Mouse (Mus musculus) heart, embryonic 14.5 days (tissue): Measurements from ENCODE around the gene Epn1. TPM values are rescaled to one million over a fixed set of nuclear protein-coding genes. Genes with fewer than 3 reads are reported as not detected.

Source experiments
- ATAC-seq: fragments of 200-750 bp; cut with Nextera tagmentation; 2 replicates; pipeline ENCODE4 v1.8.0; 2017; ENCODE audit warnings: low read depth, moderate TSS enrichment; ENCODE audit not compliant: insufficient number of reproducible peaks, insufficient read depth, low FRiP score
- H3K27ac ChIP-seq, 2 experiments: fragments of 200-500 bp in 1 of 2; fragments of 300-500 bp in 1 of 2; sonication (generic) in 1 of 2; replicated peaks in 1 of 2; 2 replicates each; pipeline ENCODE4 v1.5.1; 2012 to 2014; ENCODE audit warnings: low read depth in 2 of 2, low read length in 2 of 2, control low read depth in 1 of 2, mild to moderate bottlenecking in 1 of 2, mixed read lengths in 1 of 2; ENCODE audit not compliant: control insufficient read depth in 1 of 2, insufficient read depth in 1 of 2
- H3K27me3 ChIP-seq: fragments of 300-500 bp; sonication (generic); 2 replicates; pipeline ENCODE4 v1.6.1; 2014; ENCODE audit warnings: mild to moderate bottlenecking, low read length, control low read depth; ENCODE audit not compliant: control insufficient read depth, insufficient read depth
- H3K36me3 ChIP-seq: fragments of 300-500 bp; sonication (generic); 2 replicates; pipeline ENCODE4 v1.6.1; 2014; ENCODE audit warnings: mild to moderate bottlenecking, control low read depth, low read length, mixed read lengths; ENCODE audit not compliant: control insufficient read depth, insufficient read depth
- H3K4me1 ChIP-seq, 2 experiments: fragments of 200-500 bp in 1 of 2; fragments of 300-500 bp in 1 of 2; sonication (generic) in 1 of 2; 2 replicates each; pipeline ENCODE4 v1.6.1; 2012 to 2014; ENCODE audit warnings: low read length in 2 of 2, control low read depth in 1 of 2, mixed read lengths in 1 of 2; ENCODE audit not compliant: control insufficient read depth in 2 of 2, insufficient read depth in 2 of 2
- H3K4me2 ChIP-seq: fragments of 300-500 bp; sonication (generic); 2 replicates; pipeline ENCODE4 v1.6.1; 2014; ENCODE audit warnings: mild to moderate bottlenecking, low read length
- H3K4me3 ChIP-seq, 2 experiments: fragments of 200-500 bp in 1 of 2; fragments of 300-500 bp in 1 of 2; sonication (generic) in 1 of 2; 2 replicates each; pipeline ENCODE4 v1.5.1; 2012 to 2014; ENCODE audit warnings: low read length in 2 of 2, mild to moderate bottlenecking in 2 of 2, control low read depth in 1 of 2, low read depth in 1 of 2, moderate library complexity in 1 of 2; ENCODE audit not compliant: control insufficient read depth in 1 of 2, insufficient read depth in 1 of 2
- H3K9ac ChIP-seq: fragments of 300-500 bp; sonication (generic); 2 replicates; pipeline ENCODE4 v1.6.1; 2014; ENCODE audit warnings: mild to moderate bottlenecking, low read length
- H3K9me3 ChIP-seq: fragments of 300-500 bp; sonication (generic); 2 replicates; pipeline ENCODE4 v1.6.1; 2016; ENCODE audit warnings: low read length, control low read depth; ENCODE audit not compliant: control insufficient read depth
- WGBS: fragments of 180-500 bp; shearing (Covaris S2); extraction: QIAGEN DNeasy Blood & Tissue Kit; methylation state at CpG from one replicate; pipeline ENCODE4 v1.1.7; 2014; 5-methylcytosine and 5-hydroxymethylcytosine counted together
- polyA plus RNA-seq: library from polyadenylated mRNA; unstranded; fragments of >200 nt; fragmentation: Nextera tagmentation; extraction: Ambion mirVana; gene quantifications from 2 replicates; pipeline ENCODE4 v1.2.1, GENCODE M21; 2014

Epn1 gene
- polyA plus RNA-seq, 1 experiment from 2014 or later = 50.6 TPM

DNA sequence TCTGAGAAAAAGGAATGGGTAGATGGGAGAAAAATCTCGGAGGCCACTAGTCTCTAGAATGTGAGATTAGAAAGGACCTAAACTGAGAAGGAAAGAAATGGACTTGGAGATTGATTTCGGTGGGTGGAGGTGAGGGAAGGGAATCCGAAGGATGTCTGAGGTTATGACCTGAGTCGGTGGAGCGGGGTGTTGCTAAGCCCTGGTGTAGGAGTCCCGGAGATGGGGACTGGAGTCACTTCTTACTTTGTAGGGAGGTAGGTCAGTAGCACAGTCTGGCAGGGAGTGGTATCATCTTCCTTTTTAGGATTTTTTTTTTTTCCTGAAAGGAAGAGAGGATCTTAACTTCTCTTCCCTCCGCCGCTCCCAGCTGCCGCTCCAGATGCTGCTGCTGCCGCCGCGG is 27.6 kb upstream of the Epn1 start:
- peaks cover 57% of the 10 kb centered on the region for H3K27me3 ChIP-seq
- WGBS = 4% methylated on average over 11 of the region's 12 CpGs

DNA sequence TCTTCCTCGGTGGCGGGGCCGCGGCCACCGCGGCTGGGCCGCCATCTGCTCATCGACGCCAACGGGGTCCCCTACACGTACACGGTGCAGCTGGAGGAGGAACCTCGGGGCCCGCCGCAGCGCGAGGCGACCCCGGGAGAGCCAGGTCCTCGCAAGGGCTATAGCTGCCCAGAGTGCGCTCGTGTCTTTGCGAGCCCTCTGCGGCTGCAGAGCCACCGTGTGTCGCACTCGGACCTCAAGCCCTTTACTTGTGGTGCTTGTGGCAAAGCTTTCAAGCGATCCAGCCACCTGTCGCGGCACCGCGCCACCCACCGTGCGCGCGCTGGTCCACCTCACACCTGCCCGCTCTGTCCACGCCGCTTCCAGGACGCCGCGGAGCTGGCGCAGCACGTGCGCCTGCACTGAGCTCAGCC is 27.1 kb upstream of the Epn1 start:
- no peaks in the 10 kb centered on the region for H3K9me3 ChIP-seq
- H3K4me3 ChIP-seq = peak overlapping the region; percentile 21 to 77
- no peak overlapping the region for H3K27ac ChIP-seq
- peak overlapping the region; percentile 57; the same call in 1 of the 2 replicates for H3K9ac ChIP-seq
- H3K27me3 ChIP-seq = peaks cover 62% of the 10 kb centered on the region
- ATAC-seq = no peak
- 7% methylated on average over 43 of the region's 45 CpGs for WGBS
- H3K4me2 ChIP-seq = peak overlapping the region; percentile 94
- no peaks in the 10 kb centered on the region for H3K36me3 ChIP-seq
- H3K4me1 ChIP-seq = peaks cover 10 to 38% of the 10 kb centered on the region in 2 experiments

More for the DNA sequence above, 27.6 kb upstream of the Epn1 start:
- H3K36me3 ChIP-seq = no peaks in the 10 kb centered on the region
- peak overlapping the region; percentile 94 for H3K4me2 ChIP-seq
- peak overlapping the region; percentile 21 to 77 for H3K4me3 ChIP-seq
- no peaks in the 10 kb centered on the region for H3K9me3 ChIP-seq
- no peak for ATAC-seq
- peak overlapping the region; percentile 57 for H3K9ac ChIP-seq
- H3K4me1 ChIP-seq = peaks cover 10 to 38% of the 10 kb centered on the region in 2 experiments
- no peak overlapping the region for H3K27ac ChIP-seq

DNA sequence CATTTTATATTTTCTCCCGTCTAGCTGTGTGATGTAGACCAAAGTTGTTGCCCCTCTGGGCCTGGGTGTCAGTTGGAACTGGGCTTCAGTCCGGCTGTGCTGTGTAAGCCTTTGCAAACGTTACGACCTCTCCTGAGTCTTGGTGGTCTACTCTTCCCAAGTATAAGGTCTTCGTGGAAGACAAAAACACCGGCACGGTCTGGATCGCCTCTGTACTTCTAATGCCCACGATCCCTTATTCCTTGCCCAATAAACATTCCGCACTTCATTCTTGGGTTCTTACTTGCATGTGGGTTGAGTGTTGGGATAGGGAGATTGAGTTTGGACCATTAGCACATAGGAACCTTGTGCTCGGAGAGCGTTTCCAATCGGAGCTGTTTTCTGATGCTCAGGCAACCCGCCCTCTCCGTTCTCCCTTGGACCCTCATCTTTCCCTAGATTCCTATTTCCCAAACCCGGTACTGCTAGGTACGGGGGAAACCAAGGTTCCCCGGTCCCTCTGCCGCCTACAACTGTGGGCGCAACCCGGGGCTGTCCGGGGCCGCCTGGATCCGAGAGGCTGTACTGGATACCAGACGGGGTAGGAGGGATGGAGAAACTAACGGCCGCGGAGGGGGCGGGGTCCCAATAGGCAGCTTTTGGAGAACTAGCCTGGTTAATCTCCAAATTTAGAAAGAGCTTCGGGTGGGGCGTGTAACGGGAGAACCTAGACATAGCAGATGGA is 26.4 kb upstream of the Epn1 start:
- WGBS = 11% methylated on average over 32 of the region's 32 CpGs
- Histone ChIP-seq H3K4me3 (peak overlapping the region; percentile 36 to 77), H3K27me3 (peaks cover 69% of the 10 kb centered on the region), H3K27ac (no peak overlapping the region), H3K9me3 (no peaks in the 10 kb centered on the region), H3K36me3 (no peaks in the 10 kb centered on the region), H3K4me2 (peak overlapping the region; percentile 94), H3K4me1 (peaks cover 10 to 38% of the 10 kb centered on the region in 2 experiments), H3K9ac (peak overlapping the region; percentile 57; the same call in 1 of the 2 replicates)
- ATAC-seq = no peak

DNA sequence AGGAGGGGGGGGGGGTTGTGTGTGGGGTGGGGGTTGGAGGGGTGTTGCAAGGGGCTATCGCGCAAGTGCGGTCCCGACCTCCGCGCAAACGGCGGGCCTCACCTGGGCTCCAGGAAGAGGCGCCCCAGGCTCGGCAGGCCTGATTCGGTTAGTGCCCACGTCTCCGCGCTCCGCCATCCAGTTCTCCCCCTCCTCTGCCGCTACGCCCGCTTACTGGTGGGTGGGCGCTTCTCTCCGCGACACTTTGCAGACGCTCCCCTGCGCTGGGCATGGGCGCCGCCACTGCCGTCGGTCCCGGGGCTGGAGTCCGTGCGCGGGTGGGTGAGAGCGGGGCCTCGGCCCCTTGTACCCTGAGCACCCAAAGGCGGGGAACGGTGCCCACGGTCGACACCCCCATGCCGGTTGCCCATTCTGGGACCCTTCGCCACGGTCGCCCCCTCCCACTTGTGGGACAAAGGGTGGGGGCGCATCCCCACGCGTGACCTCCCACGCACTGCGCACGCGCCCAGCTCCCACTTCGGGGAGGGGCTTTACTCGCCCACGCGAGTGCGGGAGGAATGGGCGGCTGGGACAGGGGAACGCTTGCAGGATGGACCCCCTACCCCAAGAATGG is 23.3 kb upstream of the Epn1 start:
- 3% methylated on average over 49 of the region's 55 CpGs for WGBS
- Histone ChIP-seq H3K4me1 (peaks cover 10 to 36% of the 10 kb centered on the region in 2 experiments), H3K4me2 (peak overlapping the region; percentile 62), H3K4me3 (peak overlapping the region; percentile 38 to 41), H3K9ac (peak overlapping the region; percentile 66), H3K27me3 (peaks cover 72% of the 10 kb centered on the region), H3K27ac (no peak overlapping the region), H3K9me3 (no peaks in the 10 kb centered on the region), H3K36me3 (no peaks in the 10 kb centered on the region)
- ATAC-seq = no peak

DNA sequence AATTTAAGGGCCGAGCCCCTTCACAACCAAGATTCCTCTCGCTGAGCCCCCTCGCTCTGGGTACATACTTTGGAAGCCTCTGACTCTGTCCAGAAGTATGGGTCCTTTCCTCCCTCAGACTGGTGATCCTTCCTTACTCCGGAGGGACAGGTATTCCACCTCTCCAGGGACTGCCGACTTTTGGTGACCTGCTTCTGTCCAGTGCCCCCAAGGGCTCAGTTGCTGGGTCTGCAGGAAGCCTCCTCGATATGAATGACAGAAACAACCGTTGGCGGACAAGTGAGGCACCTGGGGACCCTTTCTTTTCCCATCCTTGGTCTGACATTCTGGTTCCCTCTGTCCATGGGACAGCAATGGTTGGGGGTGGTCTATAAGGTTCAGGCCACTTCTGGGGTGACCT is 22.7 kb upstream of the Epn1 start:
- WGBS = 31% methylated on average over 8 of the region's 8 CpGs
- H3K27ac ChIP-seq = no peak overlapping the region
- peaks cover 66% of the 10 kb centered on the region for H3K27me3 ChIP-seq
- H3K4me2 ChIP-seq = peak overlapping the region; percentile 62; the same call in 1 of the 2 replicates
- peak overlapping the region; percentile 66; the same call in 1 of the 2 replicates for H3K9ac ChIP-seq
- no peaks in the 10 kb centered on the region for H3K9me3 ChIP-seq
- peaks cover 9 to 30% of the 10 kb centered on the region in 2 experiments for H3K4me1 ChIP-seq
- peak overlapping the region; percentile 38 to 41; a peak in 3 of 4 replicates for H3K4me3 ChIP-seq
- ATAC-seq = no peak
- H3K36me3 ChIP-seq = no peaks in the 10 kb centered on the region

DNA sequence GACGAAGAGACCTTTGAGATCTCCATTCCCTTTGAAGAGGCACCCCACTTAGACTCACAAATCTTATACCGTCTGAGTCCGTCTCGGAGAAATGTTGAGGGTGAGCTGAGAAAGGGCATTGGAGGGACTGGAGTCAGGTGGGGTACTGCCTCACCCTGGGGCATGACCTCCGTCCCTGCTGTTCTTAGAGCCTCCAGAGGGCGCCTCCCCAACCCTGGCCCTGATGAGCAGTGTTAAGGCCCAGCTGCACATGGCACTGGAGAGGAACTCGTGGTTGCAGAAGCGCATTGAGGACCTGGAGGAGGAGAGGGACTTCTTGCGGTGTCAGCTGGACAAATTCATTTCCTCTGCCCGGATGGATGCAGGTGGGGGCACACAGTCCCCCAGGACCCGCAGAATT is 22.2 kb upstream of the Epn1 start:
- Histone ChIP-seq H3K36me3 (no peaks in the 10 kb centered on the region), H3K27me3 (peaks cover 61% of the 10 kb centered on the region), H3K27ac (no peak overlapping the region), H3K4me3 (no peak overlapping the region), H3K9ac (no peak overlapping the region), H3K4me1 (peaks cover 8 to 25% of the 10 kb centered on the region in 2 experiments; a peak in 3 of 4 replicates), H3K4me2 (no peak overlapping the region), H3K9me3 (no peaks in the 10 kb centered on the region)
- 32% methylated on average over 11 of the region's 11 CpGs for WGBS
- no peak for ATAC-seq

DNA sequence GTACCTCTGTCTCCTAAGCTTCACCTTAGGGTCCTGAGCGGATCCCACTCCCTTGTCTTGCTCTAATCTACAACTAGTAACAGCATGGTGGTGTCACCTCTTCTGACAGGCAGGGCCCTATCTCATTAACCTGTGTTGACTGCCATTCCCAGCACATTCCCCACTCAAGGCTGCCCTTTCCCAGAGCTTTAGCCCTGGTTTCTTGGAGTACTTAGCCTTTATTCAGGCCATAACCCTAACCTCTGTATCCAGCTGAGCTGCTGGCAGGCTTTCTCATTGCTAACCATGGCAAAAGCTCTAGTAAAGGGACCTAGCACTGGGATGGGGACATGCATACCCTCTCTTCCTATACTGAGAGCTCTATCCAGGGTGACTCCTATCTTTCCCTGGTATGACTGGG is 21.4 kb upstream of the Epn1 start:
- Histone ChIP-seq H3K4me2 (no peak overlapping the region), H3K9me3 (no peaks in the 10 kb centered on the region), H3K27ac (no peak overlapping the region), H3K36me3 (no peaks in the 10 kb centered on the region), H3K27me3 (peaks cover 53% of the 10 kb centered on the region), H3K4me3 (no peak overlapping the region), H3K9ac (no peak overlapping the region), H3K4me1 (peaks cover 7 to 24% of the 10 kb centered on the region in 2 experiments; a peak in 3 of 4 replicates)
- WGBS = 68% methylated on average over 1 of the region's 1 CpGs
- no peak for ATAC-seq
